Comparison of ENCODE assay signal across 9 mouse cellular contexts in the genomic region with DNA sequence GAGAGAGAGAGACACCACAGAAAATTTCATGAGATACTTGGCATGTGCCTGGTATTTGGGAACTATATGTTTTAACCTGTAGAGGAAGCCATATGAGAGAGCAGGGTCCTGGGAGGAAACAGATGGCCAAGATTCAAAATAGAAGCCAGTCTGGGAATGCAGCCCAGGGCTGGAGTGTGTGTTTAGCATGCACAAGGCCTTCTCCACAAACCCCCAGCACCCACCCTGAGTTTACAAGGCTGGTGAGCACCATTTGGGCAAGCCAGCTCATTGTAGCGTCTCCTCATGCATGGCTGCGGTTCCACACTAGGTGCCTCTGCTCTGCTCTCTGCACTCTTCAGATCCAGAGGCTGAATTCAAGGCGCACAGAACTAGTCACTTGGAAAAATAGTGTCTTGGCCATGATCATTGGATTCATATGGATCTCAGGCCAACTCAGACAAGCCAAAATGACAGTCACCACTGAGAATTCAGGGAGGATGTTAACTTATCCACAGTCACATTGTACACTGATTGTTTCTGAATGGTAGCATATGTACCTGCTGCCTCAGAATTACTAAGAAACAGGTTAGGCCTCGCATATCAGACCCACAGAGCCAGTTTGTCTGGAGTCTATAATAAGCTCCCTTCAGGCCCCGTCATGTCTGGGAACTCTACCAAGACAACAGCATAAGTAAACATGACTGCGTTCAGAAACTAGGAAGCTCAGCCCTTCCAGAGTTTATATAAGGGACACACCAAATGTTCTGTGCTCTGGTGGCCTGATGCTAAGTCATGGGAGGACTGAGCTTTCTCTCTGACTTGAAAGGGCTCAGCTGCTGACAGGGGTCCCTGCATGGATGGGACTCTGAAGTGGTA.
DNase-seq lines count a peak whose midpoint lies in the region; ATAC-seq lines count a peak whose summit lies in the region.
"Had no signal": no experiment of that assay in that cellular context is flagged by ENCODE, and none has a peak within 500 bp of the region (broad histone marks: within the 10 kb centered on the region; RNA-seq: fewer than 3 reads in every experiment).

No protein-coding gene starts in this region.

- no peaks in the 10 kb centered on the region for H3K27me3 ChIP-seq in midbrain, embryonic 14.5 days (ENCODE audit: control insufficient read depth, insufficient read depth, low read length)
- no peaks in the 10 kb centered on the region for H3K27me3 ChIP-seq in midbrain, embryonic 11.5 days (ENCODE audit: control insufficient read depth, insufficient read depth, low read length)
- no peaks in the 10 kb centered on the region for H3K27me3 ChIP-seq in embryonic facial prominence, embryonic 13.5 days
- H3K27me3 ChIP-seq in lung, embryonic 16.5 days (ENCODE audit: control insufficient read depth, insufficient read depth, low read depth, low read length), result no peaks in the 10 kb centered on the region
- H3K27me3 ChIP-seq: neural tube, embryonic 12.5 days had no signal

- no peak overlapping the region for H3K4me3 ChIP-seq in midbrain, embryonic 14.5 days (replicated peaks; ENCODE audit: low read depth, low read length)
- H3K4me3 ChIP-seq in midbrain, embryonic 11.5 days (ENCODE audit: low read depth, low read length), result no peak overlapping the region
- H3K4me3 ChIP-seq in embryonic facial prominence, embryonic 13.5 days, result no peak overlapping the region
- H3K4me3 ChIP-seq in lung, embryonic 16.5 days (ENCODE audit: low read length), result no peak overlapping the region
- H3K4me3 ChIP-seq: neural tube, embryonic 12.5 days had no signal

- H3K36me3 ChIP-seq in midbrain, embryonic 14.5 days (ENCODE audit: control insufficient read depth, insufficient read depth, low read length), result no peaks in the 10 kb centered on the region
- H3K36me3 ChIP-seq in midbrain, embryonic 11.5 days (ENCODE audit: control insufficient read depth, insufficient read depth, low read length), result no peaks in the 10 kb centered on the region
- H3K36me3 ChIP-seq in embryonic facial prominence, embryonic 13.5 days, result no peaks in the 10 kb centered on the region
- H3K36me3 ChIP-seq in lung, embryonic 16.5 days (ENCODE audit: control insufficient read depth, insufficient read depth, low read length), result no peaks in the 10 kb centered on the region
- H3K36me3 ChIP-seq: neural tube, embryonic 12.5 days had no signal

- H3K27ac ChIP-seq in midbrain, embryonic 14.5 days (replicated peaks; ENCODE audit: low read depth, low read length), result no peak overlapping the region
- no peak overlapping the region for H3K27ac ChIP-seq in midbrain, embryonic 11.5 days (ENCODE audit: low read depth, low read length)
- peak overlapping the region; percentile 52; the same call in 1 of the 2 replicates for H3K27ac ChIP-seq in embryonic facial prominence, embryonic 13.5 days
- peak overlapping the region; percentile 94 for H3K27ac ChIP-seq in lung, embryonic 16.5 days (ENCODE audit: low read length)
- H3K27ac ChIP-seq: neural tube, embryonic 12.5 days had no signal

- H3K4me2 ChIP-seq in midbrain, embryonic 14.5 days (ENCODE audit: low read length), result no peak overlapping the region
- H3K4me2 ChIP-seq in midbrain, embryonic 11.5 days, result no peak overlapping the region
- no peak overlapping the region for H3K4me2 ChIP-seq in embryonic facial prominence, embryonic 13.5 days
- H3K4me2 ChIP-seq in lung, embryonic 16.5 days (ENCODE audit: low read depth, low read length), result no peak overlapping the region; the same call in 1 of the 2 replicates
- H3K4me2 ChIP-seq: neural tube, embryonic 12.5 days had no signal

- no peaks in the 10 kb centered on the region for H3K9me3 ChIP-seq in midbrain, embryonic 14.5 days (ENCODE audit: control insufficient read depth, low read length)
- H3K9me3 ChIP-seq in midbrain, embryonic 11.5 days (ENCODE audit: control insufficient read depth, low read length), result no peaks in the 10 kb centered on the region
- H3K9me3 ChIP-seq in embryonic facial prominence, embryonic 13.5 days, result no peaks in the 10 kb centered on the region
- H3K9me3 ChIP-seq in lung, embryonic 16.5 days (ENCODE audit: control insufficient read depth, low read length), result no peaks in the 10 kb centered on the region
- H3K9me3 ChIP-seq: neural tube, embryonic 12.5 days had no signal

- 83% methylated on average over 6 of the region's 6 CpGs for WGBS in midbrain, embryonic 14.5 days
- WGBS in midbrain, embryonic 11.5 days, result 89% methylated on average over 6 of the region's 6 CpGs
- WGBS in embryonic facial prominence, embryonic 13.5 days, result 69% methylated on average over 6 of the region's 6 CpGs
- WGBS in lung, embryonic 16.5 days, result 39% methylated on average over 6 of the region's 6 CpGs

- peak; percentile 47 for DNase-seq in midbrain, embryonic 14.5 days
- DNase-seq in midbrain, embryonic 11.5 days (ENCODE audit: low spot score, missing footprints), result no peak
- DNase-seq in kidney, postnatal 25 days, result peak; percentile 16 to 39
- no peak for DNase-seq in spleen, postnatal 4 days (ENCODE audit: low spot score in 2 of 2)
- no peak for DNase-seq in testis, postnatal 14 days (ENCODE audit: low spot score)
- no peak for DNase-seq in thymus, postnatal 36 days

- no peak; the same call in 1 of the 2 replicates for ATAC-seq in midbrain, embryonic 14.5 days (ENCODE audit: low FRiP score, low TSS enrichment)
- ATAC-seq in midbrain, embryonic 11.5 days (ENCODE audit: low FRiP score), result no peak
- ATAC-seq in embryonic facial prominence, embryonic 13.5 days (ENCODE audit: insufficient number of reproducible peaks, insufficient read depth, low FRiP score, low TSS enrichment, low read depth), result peak; percentile 56; the same call in 1 of the 2 replicates
- peak; percentile 90 for ATAC-seq in lung, embryonic 16.5 days (ENCODE audit: low read depth)

- H3K4me1 ChIP-seq in midbrain, embryonic 14.5 days (ENCODE audit: control insufficient read depth, insufficient read depth, low read length), result peaks cover 24% of the 10 kb centered on the region
- H3K4me1 ChIP-seq in midbrain, embryonic 11.5 days (ENCODE audit: control insufficient read depth, insufficient read depth, low read length), result no peaks in the 10 kb centered on the region
- H3K4me1 ChIP-seq in embryonic facial prominence, embryonic 13.5 days, result peaks cover 20% of the 10 kb centered on the region
- H3K4me1 ChIP-seq in lung, embryonic 16.5 days (replicated peaks; ENCODE audit: control insufficient read depth, insufficient read depth, low read length), result peaks cover 32% of the 10 kb centered on the region

- H3K9ac ChIP-seq in midbrain, embryonic 14.5 days (replicated peaks; ENCODE audit: low read length), result no peak overlapping the region
- H3K9ac ChIP-seq in midbrain, embryonic 11.5 days (ENCODE audit: low read length), result no peak overlapping the region
- H3K9ac ChIP-seq in embryonic facial prominence, embryonic 13.5 days, result no peak overlapping the region
- H3K9ac ChIP-seq in lung, embryonic 16.5 days (ENCODE audit: low read length), result peak overlapping the region; percentile 31; the same call in 1 of the 2 replicates
- H3K9ac ChIP-seq: neural tube, embryonic 12.5 days had no signal

Comparison
In these comparisons a context has a peak if more than half of its experiments do, and no peak if none do; other contexts are left out.
1. DNase-seq: peak in midbrain, embryonic 14.5 days (single experiment) and kidney, postnatal 25 days (2 of 2); none in midbrain, embryonic 11.5 days (single experiment), spleen, postnatal 4 days (0 of 2), testis, postnatal 14 days (single experiment) and thymus, postnatal 36 days (0 of 2).
2. ATAC-seq: peak in embryonic facial prominence, embryonic 13.5 days (single experiment) and lung, embryonic 16.5 days (single experiment); none in midbrain, embryonic 14.5 days (single experiment) and midbrain, embryonic 11.5 days (single experiment).
3. H3K27ac ChIP-seq: peak in embryonic facial prominence, embryonic 13.5 days (single experiment) and lung, embryonic 16.5 days (single experiment); none in midbrain, embryonic 14.5 days (single experiment) and midbrain, embryonic 11.5 days (single experiment).